Mouse (Mus musculus): ENCODE results near the gene Add1.
A peak's percentile ranks its signal among the peaks of the same experiment; 100 is the strongest.

Gene Add1

GRCm38 (mm10) chr5:34609966-34610365, 36.5 kb downstream of the Add1 start:
- DNase-seq: no peak

DNA sequence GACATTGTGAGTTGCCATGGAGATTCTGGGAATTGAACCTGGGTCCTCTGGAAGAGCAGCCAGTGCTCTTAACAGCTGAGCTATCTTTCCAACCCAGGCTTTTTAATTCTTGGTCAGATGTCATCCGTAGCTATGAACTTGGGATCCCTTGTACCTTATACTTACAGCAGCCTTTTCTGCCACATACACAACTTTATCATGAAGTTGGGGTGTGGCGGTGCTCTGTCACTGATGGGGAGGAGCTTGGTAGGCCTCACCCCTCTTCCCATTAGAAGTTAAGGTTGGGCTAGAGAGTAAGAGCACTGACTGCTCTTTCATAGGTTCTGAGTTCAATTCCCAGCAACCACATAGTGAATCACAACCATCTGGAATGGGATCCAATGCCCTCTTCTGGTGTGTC, 59.5 kb downstream of the Add1 start:
- no peak for DNase-seq

DNA sequence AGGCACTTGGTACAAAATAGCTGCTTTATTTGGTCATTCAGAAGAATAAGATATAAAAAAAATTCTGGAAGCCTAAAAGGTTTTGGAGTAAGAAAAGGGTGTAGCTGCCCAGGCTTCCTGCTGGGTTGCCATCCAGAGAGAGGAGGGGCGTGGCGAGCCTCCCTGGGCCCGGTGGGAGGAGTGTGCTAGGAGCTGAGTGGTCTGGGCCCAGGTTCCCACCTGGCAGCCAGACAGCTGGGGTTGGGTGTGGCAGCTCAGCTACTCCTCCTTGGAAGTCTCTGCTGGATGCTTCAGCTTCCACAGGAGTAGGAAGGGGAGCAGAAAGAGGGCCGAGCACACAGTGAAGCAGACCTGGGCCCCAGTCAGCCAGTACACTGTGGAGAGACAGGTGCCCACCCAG, 60.2 kb downstream of the Add1 start:
- no peak for DNase-seq

DNA sequence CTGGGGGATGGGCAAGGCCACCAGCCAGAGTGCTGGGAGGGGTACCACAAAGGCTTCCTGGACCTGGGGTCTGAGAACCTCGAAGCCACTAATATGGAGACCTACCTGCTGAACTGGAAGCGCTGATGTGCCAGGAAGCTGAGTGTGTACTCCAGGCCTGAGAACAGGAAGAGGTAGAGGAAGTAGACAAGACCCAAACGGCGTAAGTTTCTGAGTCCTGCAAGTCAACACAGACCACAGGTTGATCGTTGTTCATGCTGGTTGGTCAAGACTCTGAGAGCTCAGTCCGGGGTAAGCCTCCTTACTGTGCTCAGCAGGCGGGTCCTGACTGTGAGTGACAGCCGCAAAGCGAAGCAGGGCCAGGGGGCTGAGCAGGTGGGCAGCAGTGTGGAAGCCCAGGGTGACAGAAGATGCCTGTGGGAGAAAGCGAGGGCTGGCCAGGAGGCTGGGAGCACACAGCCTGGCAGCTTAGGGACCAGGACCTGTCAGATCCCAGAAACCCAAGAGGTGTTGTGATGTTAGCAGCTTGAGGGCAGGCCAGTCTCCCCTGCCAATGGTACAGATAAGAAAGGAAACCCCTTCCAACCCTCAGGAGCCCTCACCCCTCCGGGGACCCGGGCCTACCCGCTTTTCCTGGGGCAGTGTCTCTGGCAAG, 61.4 kb downstream of the Add1 start:
- DNase-seq: no peak

DNA sequence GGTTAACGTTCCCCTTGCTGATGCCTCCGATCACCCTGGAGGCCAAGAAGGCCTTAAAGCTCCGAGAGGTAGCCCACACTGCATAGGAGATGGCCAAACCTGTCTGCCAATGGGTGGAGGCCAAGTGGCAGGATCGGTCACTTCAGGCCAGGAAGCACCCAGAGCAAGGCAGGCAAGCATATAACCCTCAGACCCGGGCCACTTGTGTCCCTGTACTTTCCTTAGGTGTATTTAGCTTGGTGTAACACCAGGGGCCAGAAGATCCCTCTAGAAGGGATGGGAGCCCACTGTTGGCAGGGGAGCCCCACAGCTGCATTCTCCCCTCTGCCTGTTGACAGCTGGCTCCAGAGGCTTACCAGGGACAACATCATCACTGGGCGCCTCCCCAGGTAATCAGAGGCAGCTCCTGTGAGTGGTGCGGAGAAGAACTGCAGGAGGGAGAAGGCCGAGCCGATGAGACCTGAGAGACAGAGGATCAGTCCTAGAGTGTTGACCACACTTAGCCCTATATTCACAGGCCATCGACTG, 62.3 kb downstream of the Add1 start:
- peak in 1 of 2 experiments; percentile 12 for DNase-seq

GRCm38 (mm10) chr5:34636481-34637287, 63.2 kb downstream of the Add1 start, which contains the start of gene Mfsd10:
TSS of gene Mfsd10 (minus strand) at chr5:34637212.
- DNase-seq: peak; percentile 84 to 90

DNA sequence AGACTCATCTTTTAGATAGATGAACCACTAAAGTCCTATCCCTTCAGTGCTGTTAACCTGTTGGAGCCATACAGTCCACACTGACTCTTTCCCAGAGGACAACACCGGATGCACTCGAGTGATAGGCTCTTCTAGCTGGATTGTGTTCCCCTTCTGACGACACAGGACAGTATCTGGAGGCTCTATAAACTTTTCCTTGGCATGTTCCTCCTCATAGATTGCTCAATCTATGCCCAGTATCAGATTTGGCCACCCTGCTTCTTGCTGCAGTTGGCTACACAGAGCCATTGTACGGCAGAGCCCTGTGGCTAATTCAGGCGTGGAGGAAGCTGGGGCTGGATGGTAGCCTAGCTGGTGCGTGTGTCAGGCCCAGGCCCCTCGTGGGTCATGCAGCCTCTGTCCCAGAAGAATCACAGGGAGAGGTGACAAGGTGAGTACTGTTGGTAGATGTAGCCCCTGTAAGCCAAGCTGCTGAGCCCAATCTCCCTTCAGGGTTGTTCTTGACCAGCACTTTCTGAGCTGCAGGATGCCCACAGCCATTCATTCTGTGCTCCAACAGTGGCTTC, 64.2 kb downstream of the Add1 start:
- DNase-seq: no peak

- DNase-seq: peak; percentile 48 to 50
Observed at GRCm38 (mm10) chr5:34641991-34642390, 68.5 kb downstream of the Add1 start.

- DNase-seq: peak; percentile 62 to 66
Observed at GRCm38 (mm10) chr5:34642932-34643331, 69.5 kb downstream of the Add1 start.

DNA sequence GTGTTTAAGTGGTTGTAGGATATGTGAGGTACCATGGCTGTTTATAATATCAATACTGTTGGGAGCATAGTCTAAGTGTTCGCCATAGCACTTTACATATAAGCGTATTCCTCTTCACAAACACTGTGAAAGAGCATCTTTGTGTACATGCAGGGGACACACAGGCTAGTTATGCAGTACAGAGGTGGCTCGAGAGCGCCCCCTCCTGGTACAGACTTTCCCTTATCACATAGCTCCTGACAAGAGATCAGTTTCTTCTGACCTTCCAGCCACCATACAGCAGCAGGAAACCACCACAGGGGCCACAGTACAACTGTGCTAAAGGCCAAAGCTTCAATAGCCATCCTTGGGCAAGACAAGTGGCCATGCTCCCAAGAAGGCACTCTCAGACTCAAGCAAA, 74.1 kb downstream of the Add1 start:
- peak; percentile 56 to 87 for DNase-seq

DNA sequence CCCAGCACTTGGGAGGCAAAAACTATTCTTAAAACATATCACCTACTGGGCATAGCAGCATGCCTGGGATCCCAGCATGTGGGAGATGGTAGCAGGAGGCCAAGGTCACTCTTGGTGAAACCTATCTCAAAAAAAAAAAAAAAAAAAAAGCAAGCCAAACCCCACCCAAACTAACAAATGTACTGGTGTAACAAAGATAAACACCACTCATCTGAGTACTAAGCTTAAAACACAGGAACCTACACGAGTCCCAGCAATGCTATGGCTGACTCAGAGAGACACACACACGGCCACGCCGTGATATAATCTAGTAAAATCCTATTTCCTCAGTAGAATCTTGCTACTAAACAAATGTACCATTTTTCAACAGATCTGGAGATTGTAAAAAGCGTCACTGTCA, 79.5 kb downstream of the Add1 start:
- DNase-seq: no peak

GRCm38 (mm10) chr5:34654881-34655280, 81.4 kb downstream of the Add1 start:
- no peak for DNase-seq

GRCm38 (mm10) chr5:34657556-34657955, 84.1 kb downstream of the Add1 start:
- no peak for DNase-seq

- peak; percentile 98 to 100 for DNase-seq
Observed at GRCm38 (mm10) chr5:34659686-34660590, 86.5 kb downstream of the Add1 start, which contains the start of the genes Nop14 and Grk4. TSS of gene Nop14 (minus strand) at chr5:34660148. TSS of gene Grk4 (plus strand) at chr5:34660379.

DNA sequence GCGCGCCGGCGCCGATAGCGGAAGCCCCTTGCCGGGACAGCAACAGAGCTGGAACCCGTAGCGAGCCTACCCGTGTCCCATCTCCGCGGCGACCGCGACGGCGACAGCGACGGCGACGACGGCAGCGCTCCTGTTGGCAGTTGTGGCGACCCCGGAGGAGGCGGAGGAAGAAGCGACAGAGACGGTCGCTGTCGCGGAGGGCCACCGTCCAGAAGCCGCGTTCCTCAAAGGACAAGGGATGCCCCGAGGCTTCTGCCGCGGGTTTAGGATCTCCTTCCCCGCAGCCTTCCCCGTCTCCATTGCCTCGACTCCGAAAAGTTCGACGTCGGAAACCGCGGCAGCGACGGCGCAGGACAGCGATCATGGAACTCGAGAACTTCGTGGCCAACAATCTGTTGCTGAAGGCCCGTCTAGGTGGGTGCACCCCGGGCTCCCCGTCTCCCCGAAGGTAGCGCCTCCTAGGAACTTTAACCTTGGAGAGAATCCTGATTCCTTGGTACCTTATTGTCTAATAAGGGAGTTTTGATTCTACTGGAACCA, 87.2 kb downstream of the Add1 start:
- peak in 1 of 2 experiments; percentile 27 for DNase-seq

DNA sequence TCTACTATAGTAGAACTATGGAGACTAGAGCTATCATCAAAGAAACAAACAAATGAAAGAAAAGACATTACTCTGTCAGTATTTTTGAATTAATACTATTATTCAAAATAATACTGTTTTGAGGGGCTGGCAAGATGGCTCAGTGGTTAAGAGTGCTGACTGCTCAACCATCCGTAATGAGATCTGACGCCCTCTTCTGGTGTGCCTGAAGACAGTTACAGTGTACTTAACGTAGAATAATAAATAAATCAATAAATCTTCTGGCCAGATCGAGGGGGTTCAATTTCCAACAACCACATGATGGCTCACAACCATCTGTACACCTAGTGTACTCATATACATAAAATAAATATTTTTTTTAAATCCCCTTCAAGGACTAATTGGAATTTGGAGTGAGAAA, 88.4 kb downstream of the Add1 start:
- no peak for DNase-seq

DNA sequence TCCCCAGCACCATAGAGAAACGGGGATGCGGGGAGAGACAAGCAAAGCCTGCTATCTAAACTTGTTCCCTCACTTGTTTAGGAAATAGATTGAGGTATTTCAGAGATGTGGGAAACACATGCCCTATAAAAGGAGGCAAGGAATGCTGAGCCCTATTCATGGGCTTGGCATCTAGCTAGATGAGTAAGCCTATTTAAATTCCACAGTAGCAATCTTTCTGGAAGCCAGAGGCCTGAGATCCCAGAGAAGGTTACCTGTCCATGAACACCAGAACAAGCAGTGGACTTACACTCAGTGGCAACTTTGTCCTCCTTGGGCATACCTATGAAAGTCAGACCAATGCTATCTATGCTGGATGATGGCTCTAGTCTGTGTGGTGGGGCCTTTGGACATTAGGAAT, 89.8 kb downstream of the Add1 start:
- DNase-seq: no peak

DNA sequence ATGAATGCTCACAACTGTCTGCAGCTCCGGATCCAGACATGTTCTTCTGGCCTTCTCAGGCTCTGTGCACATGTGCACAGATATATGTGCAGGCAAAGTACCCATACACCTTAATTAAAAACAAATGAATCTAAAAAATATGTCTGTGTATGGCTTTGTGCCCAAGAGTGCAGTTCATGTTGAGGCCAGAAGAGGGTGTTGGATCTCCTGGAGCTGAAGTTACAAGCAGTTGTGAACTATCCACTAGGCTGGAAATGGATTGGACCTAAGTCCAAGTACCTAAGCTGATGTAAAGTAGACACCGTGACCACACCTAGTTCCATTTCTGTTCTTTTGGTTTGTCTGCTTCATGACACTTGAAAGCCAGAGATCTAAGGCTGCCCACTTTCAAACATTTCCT, 96.0 kb downstream of the Add1 start:
- peak in 1 of 2 experiments; percentile 31 for DNase-seq

- peak; percentile 24 to 36 for DNase-seq
Observed at GRCm38 (mm10) chr5:34670280-34670679, 96.8 kb downstream of the Add1 start.
